Mouse (Mus musculus): ENCODE data around the gene Zkscan5.

GRCm38 (mm10) chr5:145190875-145191798, 13.2 kb upstream of the Zkscan5 start:
- no peak for TF ChIP-seq CTCF (IDR thresholded peaks at IDR 0.05; ENCODE audit: low read depth, low read length)
- peak; percentile 80 for TF ChIP-seq POLR2A (IDR thresholded peaks at IDR 0.05; ENCODE audit: insufficient read depth, low read length)

Measured in ES-Bruce4 (cell line).